Mouse (Mus musculus) G1E (cell line): ENCODE measurements at regions not wholly inside any gene's neighbourhood (a gene's known extent, or its start where the extent isn't known, plus 50 kb on each side); places are given as distances from the start of the nearest gene placed in this dataset.

Source experiments
- ATAC-seq: 2 replicates; pipeline ENCODE4 v1.8.0; 2016; ENCODE audit warnings: mild to moderate bottlenecking; ENCODE audit not compliant: insufficient number of reproducible peaks, poor library complexity, low FRiP score, severe bottlenecking; ENCODE audit errors: extremely low read depth
- DNase-seq: peaks from one replicate; pipeline ENCODE4 v3.0.0; 2012; ENCODE audit warnings: low spot score
- H3K27me3 ChIP-seq: 2 replicates; pipeline ENCODE4 v1.6.1; 2012; ENCODE audit warnings: mild to moderate bottlenecking, low read length, inconsistent platforms; ENCODE audit not compliant: insufficient read depth
- H3K36me3 ChIP-seq: replicated peaks from 2 replicates; pipeline ENCODE3; 2012; ENCODE audit warnings: mild to moderate bottlenecking, inconsistent platforms
- H3K4me1 ChIP-seq: 2 replicates; pipeline ENCODE4 v1.6.1; 2012; ENCODE audit warnings: low read depth, low read length, inconsistent platforms, mixed read lengths; ENCODE audit not compliant: insufficient read depth
- H3K4me3 ChIP-seq: 2 replicates; pipeline ENCODE4 v1.5.1; 2012; ENCODE audit warnings: low read depth, mild to moderate bottlenecking, inconsistent platforms, low read length, moderate library complexity, mixed read lengths
- H3K9me3 ChIP-seq: replicated peaks from 2 replicates; pipeline ENCODE4 v1.6.1; 2012; ENCODE audit warnings: inconsistent platforms
- CTCF ChIP-seq: IDR thresholded peaks from 2 replicates; pipeline ENCODE4 v1.5.1; 2012; ENCODE audit warnings: low read depth, low read length, inconsistent platforms, mixed read lengths
- GATA1 ChIP-seq: IDR thresholded peaks from 2 replicates; pipeline ENCODE4 v1.6.1; 2012; ENCODE audit warnings: borderline replicate concordance, low read length, inconsistent platforms, mixed read lengths
- GATA2 ChIP-seq: IDR thresholded peaks from 2 replicates; pipeline ENCODE4 v1.6.1; 2012; ENCODE audit warnings: low read depth, low read length, inconsistent platforms, borderline replicate concordance
- POLR2AphosphoS5 ChIP-seq: IDR thresholded peaks from 2 replicates; pipeline ENCODE4 v1.6.1; 2012; ENCODE audit warnings: low read depth, low read length, inconsistent platforms; ENCODE audit not compliant: insufficient replicate concordance
- TAL1 ChIP-seq: conservative IDR thresholded peaks from 2 replicates; pipeline ENCODE4 v1.6.1; 2012; ENCODE audit warnings: low read depth, low read length, inconsistent platforms, mixed read lengths

GRCm38 (mm10) chr14:58815616-58816539, 326.8 kb downstream of the 1700129C05Rik start:
- peaks cover 25% of the 10 kb centered on the region for H3K9me3 ChIP-seq
- H3K36me3 ChIP-seq: no peaks in the 10 kb centered on the region
- H3K27me3 ChIP-seq: no peaks in the 10 kb centered on the region
- ATAC-seq (no peak), DNase-seq (no peak)
- no peak overlapping the region for H3K4me3 ChIP-seq
- no peak for TF ChIP-seq CTCF
- TF ChIP-seq POLR2AphosphoS5: no peak
- TF ChIP-seq GATA1: no peak
- H3K4me1 ChIP-seq: no peaks in the 10 kb centered on the region

- no peak for TF ChIP-seq POLR2AphosphoS5
- no peak for TF ChIP-seq GATA2
- TF ChIP-seq TAL1: no peak
- no peak for TF ChIP-seq GATA1
- no peak for TF ChIP-seq CTCF
- DNase-seq: no peak
- Histone ChIP-seq H3K27me3 (no peaks in the 10 kb centered on the region), H3K36me3 (no peaks in the 10 kb centered on the region), H3K4me1 (no peaks in the 10 kb centered on the region), H3K4me3 (no peak overlapping the region), H3K9me3 (peaks cover 21% of the 10 kb centered on the region)
- ATAC-seq: no peak
Measured at GRCm38 (mm10) chr14:58812585-58812984, 330.1 kb downstream of the 1700129C05Rik start.

GRCm38 (mm10) chr14:58801402-58801861, 341.3 kb downstream of the 1700129C05Rik start:
- ATAC-seq: no peak
- Histone ChIP-seq H3K36me3 (no peaks in the 10 kb centered on the region), H3K4me3 (no peak overlapping the region), H3K9me3 (peaks cover 9% of the 10 kb centered on the region), H3K27me3 (no peaks in the 10 kb centered on the region), H3K4me1 (no peaks in the 10 kb centered on the region)
- TF ChIP-seq CTCF (no peak), TAL1 (no peak), POLR2AphosphoS5 (no peak), GATA1 (no peak)
- no peak for DNase-seq

- H3K4me3 ChIP-seq: no peak overlapping the region
- no peak for TF ChIP-seq GATA2
- TF ChIP-seq POLR2AphosphoS5: no peak
- TF ChIP-seq CTCF: no peak
- TF ChIP-seq TAL1: no peak
- no peak for TF ChIP-seq GATA1
- peaks cover 14% of the 10 kb centered on the region for H3K9me3 ChIP-seq
- H3K36me3 ChIP-seq: no peaks in the 10 kb centered on the region
- DNase-seq: no peak
- H3K4me1 ChIP-seq: no peaks in the 10 kb centered on the region
- no peaks in the 10 kb centered on the region for H3K27me3 ChIP-seq
- ATAC-seq: no peak
Measured at GRCm38 (mm10) chr14:58788190-58788945, 354.3 kb downstream of the 1700129C05Rik start.

- Histone ChIP-seq H3K4me3 (no peak overlapping the region), H3K9me3 (peaks cover 17% of the 10 kb centered on the region), H3K27me3 (no peaks in the 10 kb centered on the region), H3K4me1 (no peaks in the 10 kb centered on the region), H3K36me3 (no peaks in the 10 kb centered on the region)
- no peak for ATAC-seq
- TF ChIP-seq CTCF: no peak
- TF ChIP-seq POLR2AphosphoS5: no peak
- no peak for TF ChIP-seq GATA1
- no peak for TF ChIP-seq TAL1
- TF ChIP-seq GATA2: no peak
- DNase-seq: no peak
Measured at GRCm38 (mm10) chr14:58787618-58788017, 355.1 kb downstream of the 1700129C05Rik start.

DNA sequence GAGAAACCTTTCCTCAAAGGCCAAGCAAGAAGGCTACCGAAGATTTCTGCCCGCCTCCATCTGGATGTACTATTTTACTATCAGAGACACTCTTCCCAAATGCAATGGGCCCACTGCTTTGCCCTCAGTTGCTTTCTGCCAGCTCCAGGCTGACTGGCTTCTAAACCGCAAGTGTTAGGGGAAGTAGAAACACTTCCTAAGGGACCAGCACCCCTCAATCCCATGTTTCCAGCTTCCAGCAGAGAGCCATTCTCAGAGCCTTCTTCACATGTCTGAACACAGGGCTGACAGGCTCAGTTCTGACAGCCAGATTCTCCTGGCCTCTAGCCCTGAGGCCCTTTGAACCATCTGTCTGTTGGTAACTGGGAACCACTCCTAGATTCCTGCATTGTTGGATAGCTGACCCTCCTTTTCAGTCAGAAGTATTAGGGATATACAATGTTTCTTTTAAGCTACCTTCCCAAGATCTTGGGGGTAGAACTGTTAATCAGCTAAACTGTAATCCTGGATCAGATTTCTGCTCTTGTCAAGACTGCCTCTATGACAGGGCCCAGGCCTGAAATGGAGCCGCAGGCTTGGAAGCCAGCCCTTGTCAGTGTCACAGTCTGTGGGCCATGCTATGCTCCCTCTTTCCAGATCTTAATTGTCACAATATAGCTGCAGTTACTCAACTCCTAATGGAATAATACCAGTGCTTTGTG, 355.8 kb downstream of the 1700129C05Rik start:
- no peak for TF ChIP-seq GATA1
- TF ChIP-seq GATA2: no peak
- no peak for TF ChIP-seq POLR2AphosphoS5
- no peak for TF ChIP-seq TAL1
- no peak for TF ChIP-seq CTCF
- H3K9me3 ChIP-seq: peaks cover 17% of the 10 kb centered on the region
- no peaks in the 10 kb centered on the region for H3K36me3 ChIP-seq
- no peaks in the 10 kb centered on the region for H3K4me1 ChIP-seq
- no peak overlapping the region for H3K4me3 ChIP-seq
- ATAC-seq: no peak
- no peak for DNase-seq
- no peaks in the 10 kb centered on the region for H3K27me3 ChIP-seq
